ENCODE assay signal across 9 mouse cellular contexts in genomic region chr12:37107713-37108389, GRCm38 (mm10). TPM values are rescaled to one million over a fixed set of nuclear protein-coding genes. Genes with fewer than 3 reads are reported as not detected.
DNase-seq lines count a peak whose midpoint lies in the region; ATAC-seq lines count a peak whose summit lies in the region.
"Had no signal": no experiment of that assay in that cellular context is flagged by ENCODE, and none has a peak within 500 bp of the region (broad histone marks: within the 10 kb centered on the region; RNA-seq: fewer than 3 reads in every experiment).

No protein-coding gene starts in this region.

- H3K27me3 ChIP-seq in kidney, embryonic 14.5 days (ENCODE audit: control insufficient read depth, insufficient read depth, low read length), result peaks cover 5% of the 10 kb centered on the region; the same call in 1 of the 2 replicates
- H3K27me3 ChIP-seq in forebrain, embryonic 12.5 days, result peaks cover 45% of the 10 kb centered on the region
- peaks cover 24% of the 10 kb centered on the region for H3K27me3 ChIP-seq in intestine, embryonic 15.5 days (replicated peaks)

- H3K27ac ChIP-seq in kidney, embryonic 14.5 days (ENCODE audit: low read depth, low read length), result peak overlapping the region; percentile 60
- H3K27ac ChIP-seq in forebrain, embryonic 12.5 days, result no peak overlapping the region
- H3K27ac ChIP-seq in intestine, embryonic 15.5 days, result no peak overlapping the region

- peak overlapping the region; percentile 64 for H3K4me3 ChIP-seq in kidney, embryonic 14.5 days (ENCODE audit: low read length)
- H3K4me3 ChIP-seq in forebrain, embryonic 12.5 days (replicated peaks), result peak overlapping the region; percentile 50
- peak overlapping the region; percentile 45 for H3K4me3 ChIP-seq in intestine, embryonic 15.5 days (replicated peaks)

- peak overlapping the region; percentile 63; the same call in 1 of the 2 replicates for H3K9ac ChIP-seq in kidney, embryonic 14.5 days (ENCODE audit: low read depth, low read length)
- H3K9ac ChIP-seq in forebrain, embryonic 12.5 days, result 0 out of 2 replicates have a peak overlapping the region, but pooled peaks have one; percentile 5
- H3K9ac ChIP-seq in intestine, embryonic 15.5 days, result 0 out of 2 replicates have a peak overlapping the region, but pooled peaks have one; percentile 15

- peak overlapping the region; percentile 93 for H3K4me2 ChIP-seq in kidney, embryonic 14.5 days (replicated peaks; ENCODE audit: low read depth, low read length)
- peak overlapping the region; percentile 90 for H3K4me2 ChIP-seq in forebrain, embryonic 12.5 days
- peak overlapping the region; percentile 93 for H3K4me2 ChIP-seq in intestine, embryonic 15.5 days (replicated peaks)

- peak; percentile 16; the same call in 1 of the 2 replicates for ATAC-seq in kidney, embryonic 14.5 days (ENCODE audit: low FRiP score, low TSS enrichment)
- peak; percentile 42; the same call in 1 of the 2 replicates for ATAC-seq in forebrain, embryonic 12.5 days (ENCODE audit: low FRiP score)
- ATAC-seq in intestine, embryonic 15.5 days, result peak; percentile 67

- 0 out of 2 replicates have a peak, but pooled peaks cover 3% of the 10 kb centered on the region for H3K4me1 ChIP-seq in kidney, embryonic 14.5 days (ENCODE audit: control insufficient read depth, insufficient read depth, low read length)
- H3K4me1 ChIP-seq in forebrain, embryonic 12.5 days, result peaks cover 16% of the 10 kb centered on the region
- peaks cover 9% of the 10 kb centered on the region; the same call in 1 of the 2 replicates for H3K4me1 ChIP-seq in intestine, embryonic 15.5 days (replicated peaks)

- WGBS in kidney, embryonic 14.5 days, result 21% methylated on average over 20 of the region's 20 CpGs
- WGBS in forebrain, embryonic 12.5 days, result 19% methylated on average over 20 of the region's 20 CpGs
- WGBS in intestine, embryonic 15.5 days, result 18% methylated on average over 20 of the region's 20 CpGs

- no peaks in the 10 kb centered on the region for H3K36me3 ChIP-seq in kidney, embryonic 14.5 days (ENCODE audit: control insufficient read depth, insufficient read depth, low read length)
- H3K36me3 ChIP-seq in forebrain, embryonic 12.5 days (replicated peaks), result no peaks in the 10 kb centered on the region
- H3K36me3 ChIP-seq in intestine, embryonic 15.5 days, result no peaks in the 10 kb centered on the region

- no peak for DNase-seq in kidney, postnatal 14 days
- DNase-seq in neural tube, embryonic 10.5 days (ENCODE audit: extremely low spot score, low spot score), result peak; percentile 19
- DNase-seq in layer of hippocampus, adult 8-10 months (ENCODE audit: low spot score in 2 of 2), result no peak
- DNase-seq in natural killer cell, adult 2 months (ENCODE audit: low spot score in 2 of 2), result no peak
- no peak for DNase-seq in cerebellum, postnatal 14 days

- H3K9me3 ChIP-seq in kidney, embryonic 14.5 days (ENCODE audit: control insufficient read depth, low read length), result no peaks in the 10 kb centered on the region
- no peaks in the 10 kb centered on the region for H3K9me3 ChIP-seq in forebrain, embryonic 12.5 days
- H3K9me3 ChIP-seq in intestine, embryonic 15.5 days, result no peaks in the 10 kb centered on the region

RNA-seq across cellular contexts. Expression of gene Meox2, which starts 0.5 kb away (rescaled TPM):
- polyA plus RNA-seq in kidney, embryonic 14.5 days (2014; fragmentation: Nextera tagmentation; extraction: Ambion mirVana), result 13.6 and 16.6 TPM in 2 replicates
- polyA plus RNA-seq in forebrain, embryonic 12.5 days (2016; fragmentation: Nextera tagmentation; extraction: Ambion mirVana), result 0.59 and 0.69 TPM in 2 replicates
- 2.1 and 2.6 TPM in 2 replicates for polyA plus RNA-seq in intestine, embryonic 15.5 days (2015; fragmentation: Nextera tagmentation; extraction: Ambion mirVana)
- not detected for total RNA-seq in layer of hippocampus, adult 8-10 months (2022)
- polyA plus RNA-seq: testis, adult 2 months had no signal

Comparison
In these comparisons a context has a peak if more than half of its experiments do, and no peak if none do; other contexts are left out.
1. ATAC-seq: peak in every context shown above with its lines; median percentile 67 in intestine, embryonic 15.5 days; 42 in forebrain, embryonic 12.5 days; 16 in kidney, embryonic 14.5 days.
2. H3K9ac ChIP-seq: peak in every context shown above with its lines; median percentile 63 in kidney, embryonic 14.5 days; 15 in intestine, embryonic 15.5 days; 5 in forebrain, embryonic 12.5 days.